Mouse (Mus musculus): ENCODE measurements at regions not wholly inside any gene's neighbourhood (a gene's known extent, or its start where the extent isn't known, plus 50 kb on each side); places are given as distances from the start of the nearest gene placed in this dataset.

DNA sequence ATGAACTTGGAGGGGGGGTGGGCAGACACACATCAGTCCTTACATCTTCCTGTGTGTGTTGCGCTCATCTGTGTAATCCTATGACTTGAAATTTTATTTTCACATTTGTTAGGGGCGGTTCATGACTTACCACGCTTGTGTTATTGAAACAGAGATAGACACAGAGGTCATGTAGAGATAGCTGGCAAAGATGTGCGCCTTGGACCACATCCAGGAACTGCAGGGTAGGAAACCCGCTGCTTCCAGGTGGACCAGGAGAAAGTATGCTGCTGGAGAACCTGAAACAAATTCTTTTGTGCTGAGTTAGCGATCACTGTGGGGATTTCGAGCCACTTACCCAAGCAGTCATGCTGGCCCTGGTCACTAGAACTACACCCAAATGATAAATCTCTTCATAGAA lies 89.1 kb downstream of the Kcnj2 start:
- no peaks in the 10 kb centered on the region for H3K27me3 ChIP-seq
- H3K27ac ChIP-seq = no peak overlapping the region
- 92% methylated on average over 7 of the region's 7 CpGs for WGBS
- no peaks in the 10 kb centered on the region for H3K4me1 ChIP-seq (replicated peaks)
- H3K36me3 ChIP-seq = no peaks in the 10 kb centered on the region
- H3K4me3 ChIP-seq (replicated peaks) = no peak overlapping the region
- no peaks in the 10 kb centered on the region for H3K9me3 ChIP-seq
- H3K9ac ChIP-seq (replicated peaks) = no peak overlapping the region
- H3K4me2 ChIP-seq = no peak overlapping the region
- ATAC-seq (ENCODE audit: insufficient number of reproducible peaks, insufficient read depth, low FRiP score, low TSS enrichment, low read depth) = no peak

DNA sequence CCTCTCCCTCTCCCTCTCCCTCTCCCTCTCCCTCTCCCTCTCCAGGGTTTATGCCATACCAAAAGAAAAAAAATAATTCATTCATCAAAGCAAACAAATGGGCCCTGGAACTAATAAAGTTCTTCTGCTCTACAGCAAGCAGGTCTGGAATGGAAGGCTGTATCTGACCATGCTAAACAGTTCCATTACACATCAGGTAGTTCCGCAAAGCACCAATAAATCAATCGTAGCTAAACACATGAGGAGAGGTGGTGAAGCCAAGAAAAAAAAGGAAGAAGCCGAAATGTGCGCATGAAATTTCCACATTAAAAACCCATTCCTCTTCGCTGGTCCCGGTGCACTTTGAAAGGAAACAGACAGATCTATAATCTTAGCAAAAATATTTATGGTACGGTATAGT lies 89.8 kb downstream of the Kcnj2 start:
- Histone ChIP-seq H3K4me1 (replicated peaks) (no peaks in the 10 kb centered on the region), H3K27ac (no peak overlapping the region), H3K27me3 (no peaks in the 10 kb centered on the region), H3K9me3 (no peaks in the 10 kb centered on the region), H3K4me3 (replicated peaks) (no peak overlapping the region), H3K4me2 (no peak overlapping the region), H3K36me3 (no peaks in the 10 kb centered on the region), H3K9ac (replicated peaks) (no peak overlapping the region)
- ATAC-seq (ENCODE audit: insufficient number of reproducible peaks, insufficient read depth, low FRiP score, low TSS enrichment, low read depth) = no peak
- WGBS = 56% methylated on average over 7 of the region's 7 CpGs

DNA sequence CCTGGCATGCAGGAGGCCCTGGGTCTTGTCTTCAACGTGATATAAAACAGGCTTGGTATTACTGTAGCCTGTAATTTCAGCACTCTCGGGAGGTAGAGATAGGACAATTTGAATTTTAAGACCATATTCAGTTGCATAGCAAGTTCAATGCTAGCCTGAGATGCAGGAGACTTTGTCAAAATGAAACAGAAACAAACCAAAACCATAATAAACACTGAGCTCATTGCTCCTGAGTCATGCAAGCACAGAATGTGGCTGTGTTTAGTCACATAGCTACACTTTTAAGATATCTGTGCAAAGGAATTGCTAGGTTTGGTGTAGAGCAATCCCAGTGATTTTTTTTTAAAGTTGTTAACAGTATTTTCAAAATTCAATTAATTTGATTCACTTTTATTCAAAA lies 93.3 kb downstream of the Kcnj2 start:
- 79% methylated on average over 2 of the region's 2 CpGs for WGBS
- no peak overlapping the region for H3K9ac ChIP-seq (replicated peaks)
- no peaks in the 10 kb centered on the region for H3K27me3 ChIP-seq
- no peak overlapping the region for H3K4me2 ChIP-seq
- H3K4me3 ChIP-seq (replicated peaks) = no peak overlapping the region
- no peak for ATAC-seq (ENCODE audit: insufficient number of reproducible peaks, insufficient read depth, low FRiP score, low TSS enrichment, low read depth)
- H3K9me3 ChIP-seq = no peaks in the 10 kb centered on the region
- H3K4me1 ChIP-seq (replicated peaks) = no peaks in the 10 kb centered on the region
- H3K27ac ChIP-seq = no peak overlapping the region
- no peaks in the 10 kb centered on the region for H3K36me3 ChIP-seq

GRCm38 (mm10) chr11:111164907-111165306 lies 98.9 kb downstream of the Kcnj2 start:
- Histone ChIP-seq H3K27me3 (no peaks in the 10 kb centered on the region), H3K4me1 (replicated peaks) (no peaks in the 10 kb centered on the region), H3K4me2 (no peak overlapping the region), H3K36me3 (no peaks in the 10 kb centered on the region), H3K27ac (no peak overlapping the region), H3K9me3 (no peaks in the 10 kb centered on the region), H3K9ac (replicated peaks) (no peak overlapping the region), H3K4me3 (replicated peaks) (no peak overlapping the region)
- no peak for ATAC-seq (ENCODE audit: insufficient number of reproducible peaks, insufficient read depth, low FRiP score, low TSS enrichment, low read depth)

GRCm38 (mm10) chr11:111170174-111170800 lies 104.3 kb downstream of the Kcnj2 start:
- 83% methylated on average over 5 of the region's 5 CpGs for WGBS
- no peak for ATAC-seq (ENCODE audit: insufficient number of reproducible peaks, insufficient read depth, low FRiP score, low TSS enrichment, low read depth)

GRCm38 (mm10) chr11:111173525-111173924 lies 107.6 kb downstream of the Kcnj2 start:
- WGBS = 82% methylated on average over 4 of the region's 4 CpGs

More at GRCm38 (mm10) chr11:111170174-111170800, 104.3 kb downstream of the Kcnj2 start:
- Histone ChIP-seq H3K36me3 (no peaks in the 10 kb centered on the region), H3K4me2 (no peak overlapping the region), H3K9ac (replicated peaks) (no peak overlapping the region), H3K4me1 (replicated peaks) (no peaks in the 10 kb centered on the region), H3K9me3 (no peaks in the 10 kb centered on the region), H3K4me3 (replicated peaks) (no peak overlapping the region), H3K27me3 (no peaks in the 10 kb centered on the region), H3K27ac (no peak overlapping the region)

GRCm38 (mm10) chr11:111175566-111175965 lies 109.6 kb downstream of the Kcnj2 start:
- no peaks in the 10 kb centered on the region for H3K36me3 ChIP-seq
- H3K4me2 ChIP-seq = no peak overlapping the region
- ATAC-seq (ENCODE audit: insufficient number of reproducible peaks, insufficient read depth, low FRiP score, low TSS enrichment, low read depth) = no peak
- H3K9ac ChIP-seq (replicated peaks) = no peak overlapping the region
- no peaks in the 10 kb centered on the region for H3K27me3 ChIP-seq
- H3K27ac ChIP-seq = no peak overlapping the region
- H3K4me1 ChIP-seq (replicated peaks) = no peaks in the 10 kb centered on the region
- WGBS = 61% methylated on average over 3 of the region's 3 CpGs
- H3K9me3 ChIP-seq = no peaks in the 10 kb centered on the region
- no peak overlapping the region for H3K4me3 ChIP-seq (replicated peaks)

More at GRCm38 (mm10) chr11:111173525-111173924, 107.6 kb downstream of the Kcnj2 start:
- Histone ChIP-seq H3K9me3 (no peaks in the 10 kb centered on the region), H3K27me3 (no peaks in the 10 kb centered on the region), H3K4me3 (replicated peaks) (no peak overlapping the region), H3K36me3 (no peaks in the 10 kb centered on the region), H3K9ac (replicated peaks) (no peak overlapping the region), H3K27ac (no peak overlapping the region), H3K4me1 (replicated peaks) (no peaks in the 10 kb centered on the region), H3K4me2 (no peak overlapping the region)
- no peak for ATAC-seq (ENCODE audit: insufficient number of reproducible peaks, insufficient read depth, low FRiP score, low TSS enrichment, low read depth)

DNA sequence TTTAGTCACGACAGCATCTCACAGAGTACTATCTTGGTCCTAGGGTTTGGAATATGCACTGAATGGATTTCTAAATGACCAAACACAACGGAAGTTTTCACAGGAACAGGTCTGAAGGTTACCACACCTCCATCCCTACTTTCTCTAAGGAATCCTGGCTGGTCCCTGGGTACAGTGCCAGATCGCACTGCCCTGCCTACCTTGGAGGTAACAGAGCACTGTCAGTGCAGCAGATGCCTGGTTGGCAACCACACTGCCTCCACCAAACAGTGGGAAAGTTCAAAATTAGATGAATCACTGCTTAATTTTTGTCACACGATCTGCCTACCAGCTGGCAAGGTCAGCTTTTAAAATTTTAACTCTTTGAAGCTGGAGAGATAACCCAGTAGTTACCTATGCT lies 111.6 kb downstream of the Kcnj2 start:
- no peak overlapping the region for H3K4me2 ChIP-seq
- no peak for ATAC-seq (ENCODE audit: insufficient number of reproducible peaks, insufficient read depth, low FRiP score, low TSS enrichment, low read depth)
- no peak overlapping the region for H3K9ac ChIP-seq (replicated peaks)
- H3K36me3 ChIP-seq = no peaks in the 10 kb centered on the region
- H3K4me3 ChIP-seq (replicated peaks) = no peak overlapping the region
- no peak overlapping the region for H3K27ac ChIP-seq
- H3K27me3 ChIP-seq = no peaks in the 10 kb centered on the region
- 81% methylated on average over 4 of the region's 4 CpGs for WGBS
- H3K4me1 ChIP-seq (replicated peaks) = no peaks in the 10 kb centered on the region
- no peaks in the 10 kb centered on the region for H3K9me3 ChIP-seq

- 81% methylated on average over 4 of the region's 4 CpGs for WGBS
- Histone ChIP-seq H3K9me3 (no peaks in the 10 kb centered on the region), H3K9ac (replicated peaks) (no peak overlapping the region), H3K4me1 (replicated peaks) (no peaks in the 10 kb centered on the region), H3K4me2 (no peak overlapping the region), H3K27me3 (no peaks in the 10 kb centered on the region), H3K27ac (no peak overlapping the region), H3K4me3 (replicated peaks) (no peak overlapping the region), H3K36me3 (no peaks in the 10 kb centered on the region)
- ATAC-seq (ENCODE audit: insufficient number of reproducible peaks, insufficient read depth, low FRiP score, low TSS enrichment, low read depth) = no peak
Observed at GRCm38 (mm10) chr11:111197422-111197821, 131.5 kb downstream of the Kcnj2 start.

GRCm38 (mm10) chr11:111200512-111200911 lies 134.5 kb downstream of the Kcnj2 start:
- WGBS = 65% methylated on average over 2 of the region's 2 CpGs

GRCm38 (mm10) chr11:111202780-111203179 lies 136.8 kb downstream of the Kcnj2 start:
- no peak overlapping the region for H3K27ac ChIP-seq
- H3K9me3 ChIP-seq = no peaks in the 10 kb centered on the region
- H3K4me2 ChIP-seq = no peak overlapping the region
- no peak for ATAC-seq (ENCODE audit: insufficient number of reproducible peaks, insufficient read depth, low FRiP score, low TSS enrichment, low read depth)
- H3K4me3 ChIP-seq (replicated peaks) = no peak overlapping the region
- H3K36me3 ChIP-seq = no peaks in the 10 kb centered on the region
- H3K27me3 ChIP-seq = no peaks in the 10 kb centered on the region
- H3K9ac ChIP-seq (replicated peaks) = no peak overlapping the region
- no peaks in the 10 kb centered on the region for H3K4me1 ChIP-seq (replicated peaks)

More at GRCm38 (mm10) chr11:111200512-111200911, 134.5 kb downstream of the Kcnj2 start:
- H3K4me3 ChIP-seq (replicated peaks) = no peak overlapping the region
- no peak overlapping the region for H3K27ac ChIP-seq
- H3K4me2 ChIP-seq = no peak overlapping the region
- H3K27me3 ChIP-seq = no peaks in the 10 kb centered on the region
- ATAC-seq (ENCODE audit: insufficient number of reproducible peaks, insufficient read depth, low FRiP score, low TSS enrichment, low read depth) = no peak
- no peaks in the 10 kb centered on the region for H3K36me3 ChIP-seq
- no peaks in the 10 kb centered on the region for H3K9me3 ChIP-seq
- H3K9ac ChIP-seq (replicated peaks) = no peak overlapping the region
- H3K4me1 ChIP-seq (replicated peaks) = no peaks in the 10 kb centered on the region

DNA sequence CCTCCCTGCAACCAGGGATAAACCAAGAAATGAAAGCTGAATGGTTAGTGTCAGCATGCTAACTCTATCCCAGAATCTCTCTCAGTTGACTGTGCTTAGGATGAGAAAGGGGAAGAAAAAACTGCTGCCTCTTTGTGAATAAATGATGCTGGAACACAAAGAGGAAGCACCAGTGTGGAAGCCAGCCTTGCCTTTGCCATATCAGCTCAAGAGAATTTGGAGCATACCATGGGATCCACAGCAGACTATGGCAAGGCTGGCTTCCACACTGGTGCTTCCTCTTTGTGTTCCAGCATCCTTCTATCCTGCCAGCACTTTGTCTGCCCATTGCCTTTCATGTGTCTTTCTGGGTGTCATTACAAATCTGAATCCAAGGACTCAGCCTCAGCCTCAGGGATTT lies 144.6 kb downstream of the Kcnj2 start:
- Histone ChIP-seq H3K9me3 (no peaks in the 10 kb centered on the region), H3K4me1 (replicated peaks) (peaks cover 11% of the 10 kb centered on the region; the same call in 1 of the 2 replicates), H3K27ac (no peak overlapping the region), H3K27me3 (no peaks in the 10 kb centered on the region), H3K36me3 (no peaks in the 10 kb centered on the region), H3K4me3 (replicated peaks) (no peak overlapping the region), H3K4me2 (no peak overlapping the region), H3K9ac (replicated peaks) (no peak overlapping the region)
- no peak for ATAC-seq (ENCODE audit: insufficient number of reproducible peaks, insufficient read depth, low FRiP score, low TSS enrichment, low read depth)

Measured in limb, embryonic 12.5 days (tissue).